Comparison of ENCODE assay signal across 17 mouse cellular contexts in the genomic region with DNA sequence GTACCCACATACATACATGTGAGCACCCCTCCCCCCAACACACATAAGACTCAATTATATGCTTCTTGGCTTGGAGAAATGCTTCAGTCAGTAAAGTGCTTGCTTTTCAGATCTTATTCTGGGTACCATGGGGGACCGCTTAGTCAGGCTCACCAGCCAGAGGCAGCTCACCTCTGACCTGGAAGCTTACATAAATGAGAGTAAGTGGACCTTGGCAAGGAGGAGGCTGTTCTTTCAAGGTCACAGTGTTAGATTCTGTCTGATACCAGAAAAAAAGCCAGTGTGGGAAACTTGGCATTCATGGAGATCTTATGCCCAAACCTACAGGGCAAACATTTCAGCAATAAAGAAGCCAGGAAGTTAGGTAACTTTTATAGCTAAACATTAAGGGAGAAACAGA.
"Had no signal": no experiment of that assay in that cellular context is flagged by ENCODE, and none has a peak within 500 bp of the region (broad histone marks: within the 10 kb centered on the region; RNA-seq: fewer than 3 reads in every experiment).

No protein-coding gene starts in this region.

- H3K27me3 ChIP-seq: intestine, embryonic 15.5 days; limb, embryonic 12.5 days; limb, embryonic 15.5 days; lung, embryonic 15.5 days; megakaryocyte, embryonic 14.5 days; midbrain, embryonic 13.5 days; neural tube, embryonic 13.5 days had no signal

- H3K9ac ChIP-seq: intestine, embryonic 15.5 days; limb, embryonic 12.5 days; limb, embryonic 15.5 days; liver, embryonic 14.5 days; lung, embryonic 15.5 days; midbrain, embryonic 13.5 days; neural tube, embryonic 13.5 days had no signal

- H3K27ac ChIP-seq: intestine, embryonic 15.5 days; limb, embryonic 12.5 days; limb, embryonic 15.5 days; liver, embryonic 14.5 days; lung, embryonic 15.5 days; midbrain, embryonic 10.5 days; midbrain, embryonic 13.5 days; neural tube, embryonic 13.5 days had no signal

- H3K4me2 ChIP-seq: intestine, embryonic 15.5 days; limb, embryonic 12.5 days; limb, embryonic 15.5 days; lung, embryonic 15.5 days; midbrain, embryonic 13.5 days; neural tube, embryonic 13.5 days had no signal

- H3K9me3 ChIP-seq: intestine, embryonic 15.5 days; limb, embryonic 12.5 days; limb, embryonic 15.5 days; lung, embryonic 15.5 days; megakaryocyte, embryonic 14.5 days; midbrain, embryonic 10.5 days; midbrain, embryonic 13.5 days; neural tube, embryonic 13.5 days had no signal

- H3K4me3 ChIP-seq: intestine, embryonic 15.5 days; limb, embryonic 12.5 days; limb, embryonic 15.5 days; lung, embryonic 15.5 days; megakaryocyte, embryonic 14.5 days; midbrain, embryonic 10.5 days; midbrain, embryonic 13.5 days; myocyte; neural tube, embryonic 13.5 days had no signal

- DNase-seq: left cerebral cortex, postnatal 4 days; lung, adult 18-20 months; lung, postnatal 10 days; lung, postnatal 36 days; thymus, adult 18-20 months; thymus, postnatal 36 days had no signal

- ATAC-seq: intestine, embryonic 15.5 days; midbrain, embryonic 13.5 days; midbrain, embryonic 16.5 days had no signal

- H3K4me1 ChIP-seq: intestine, embryonic 15.5 days; limb, embryonic 12.5 days; limb, embryonic 15.5 days; lung, embryonic 15.5 days had no signal
